Mouse (Mus musculus): Measurements from ENCODE around the gene Ttyh3.

DNA sequence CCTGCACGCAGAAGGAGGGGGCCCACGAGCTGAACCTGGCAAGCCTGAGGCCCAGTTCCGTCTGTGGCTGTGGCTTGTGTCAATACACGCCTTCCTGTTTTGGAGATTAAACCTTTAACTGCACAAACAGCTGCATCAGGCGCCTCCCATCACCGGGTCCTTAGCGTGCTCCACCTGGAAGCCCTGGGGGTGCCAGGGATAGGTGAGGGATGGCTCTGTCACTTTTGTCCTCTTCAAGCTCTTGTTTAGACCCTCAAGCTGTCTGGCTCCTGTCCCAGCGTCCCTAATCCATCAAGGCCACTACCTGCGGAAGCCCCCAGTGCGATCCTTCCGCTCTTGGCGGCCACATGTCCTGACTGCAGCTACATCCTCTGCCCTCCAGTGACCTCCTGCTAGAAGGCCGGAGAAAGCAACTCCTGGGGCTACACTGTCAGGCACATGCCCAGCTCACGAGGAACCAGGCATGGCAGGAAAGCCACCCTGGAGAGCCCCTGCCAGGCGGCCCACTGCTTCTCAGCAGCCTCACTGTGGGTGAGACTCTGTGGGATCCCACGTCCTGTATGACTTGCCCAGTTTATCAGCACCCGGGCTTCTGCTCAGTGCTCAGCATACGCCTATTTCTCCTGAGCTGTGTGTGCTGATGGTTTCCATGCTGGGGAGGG lies 51.8 kb downstream of the Ttyh3 start:
- TF ChIP-seq GATA1 (IDR thresholded peaks at IDR 0.05; ENCODE audit: borderline replicate concordance, low read length) = no peak
- no peak for TF ChIP-seq FLI1 (IDR thresholded peaks at IDR 0.05; ENCODE audit: low read length)
